Mouse (Mus musculus) lung, postnatal 10 days (tissue): ENCODE results near the gene Etfa.

ENCODE experiments used
- DNase-seq: peaks from one replicate; pipeline ENCODE4 v3.0.0; 2021

The Etfa gene

DNA sequence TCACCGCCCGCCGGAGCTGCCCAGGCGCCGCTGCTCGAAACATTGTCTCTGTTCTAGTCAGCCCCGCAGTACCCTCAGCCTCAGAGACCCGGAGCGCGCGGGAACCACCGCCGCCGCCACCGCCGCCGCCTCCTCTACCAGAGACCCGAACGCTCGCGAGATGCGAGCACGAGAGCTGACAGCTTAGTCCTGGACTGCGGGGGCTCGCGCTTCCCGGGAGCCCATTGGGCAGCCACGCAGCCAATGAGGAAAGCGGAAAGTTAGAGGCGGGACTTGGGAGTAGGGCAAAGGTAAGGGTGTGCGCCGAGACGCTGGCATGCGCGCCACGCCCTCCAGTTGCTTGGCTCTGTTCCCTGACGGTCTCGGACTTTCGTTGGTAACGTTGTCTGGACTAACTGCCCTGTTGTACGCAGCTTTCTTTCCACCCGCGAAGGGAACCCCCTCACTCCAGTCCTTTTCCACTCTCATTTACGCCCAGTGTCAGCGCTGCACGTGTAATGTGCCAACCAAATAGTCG lies at the start of gene Etfa:
Gene Etfa (minus strand): TSS at position 217 of the 517 bp plus-strand sequence.
- DNase-seq, result peak; percentile 98

DNA sequence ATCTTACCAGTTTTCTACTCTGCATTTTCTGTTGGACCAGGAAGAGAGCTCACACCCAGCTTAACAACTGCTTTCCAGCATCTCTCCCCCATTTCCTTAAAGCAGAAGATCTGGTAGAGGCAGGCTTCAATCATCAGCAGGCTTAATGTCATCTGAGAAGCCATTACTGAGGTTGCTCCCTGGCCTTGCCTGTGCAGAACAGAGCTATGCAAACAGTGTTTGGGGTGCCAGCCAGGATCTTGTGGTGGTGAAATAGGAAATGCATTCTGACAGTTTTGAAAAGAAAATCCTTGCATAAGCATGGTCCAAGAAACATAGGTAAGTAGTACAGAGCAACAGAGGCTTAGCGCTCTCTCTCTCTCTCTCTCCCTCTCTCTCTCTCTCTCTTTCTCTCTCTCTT lies 48.9 kb upstream of the Etfa start:
- no peak for DNase-seq

- no peak for DNase-seq
Measured at GRCm38 (mm10) chr9:55554986-55555385, 42.9 kb upstream of the Etfa start.

GRCm38 (mm10) chr9:55549302-55549890 lies 37.4 kb upstream of the Etfa start:
- no peak for DNase-seq

DNA sequence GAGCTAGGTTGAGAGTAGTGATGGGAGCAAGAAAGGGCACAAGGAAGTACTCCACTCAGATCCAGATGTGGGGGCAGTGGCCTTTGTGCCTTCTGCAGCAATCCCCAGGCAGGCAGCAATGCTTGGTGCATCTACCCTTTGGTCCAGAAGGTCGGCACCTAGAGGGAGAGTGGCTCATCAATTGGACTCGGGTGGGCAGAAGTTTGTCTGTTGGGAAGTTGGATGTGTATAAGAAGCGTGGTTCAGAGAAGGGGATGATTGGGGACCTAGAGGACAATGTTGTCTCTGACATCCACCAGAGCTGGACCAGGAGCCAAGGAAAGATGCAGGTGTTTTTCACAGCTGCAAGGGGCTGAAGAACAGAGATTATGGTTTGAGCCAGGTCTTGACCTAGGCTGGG lies 36.8 kb upstream of the Etfa start:
- no peak for DNase-seq

- peak; percentile 61 for DNase-seq
Measured at GRCm38 (mm10) chr9:55546176-55547010, 34.4 kb upstream of the Etfa start.

GRCm38 (mm10) chr9:55545556-55546175 lies 33.6 kb upstream of the Etfa start:
- peak; percentile 7 for DNase-seq

- peak; percentile 10 for DNase-seq
Measured at GRCm38 (mm10) chr9:55544861-55545555, 33.0 kb upstream of the Etfa start.

- DNase-seq, result peak; percentile 19
Measured at GRCm38 (mm10) chr9:55543703-55544401, 31.8 kb upstream of the Etfa start.

GRCm38 (mm10) chr9:55543336-55543702 lies 31.3 kb upstream of the Etfa start:
- DNase-seq, result no peak

DNA sequence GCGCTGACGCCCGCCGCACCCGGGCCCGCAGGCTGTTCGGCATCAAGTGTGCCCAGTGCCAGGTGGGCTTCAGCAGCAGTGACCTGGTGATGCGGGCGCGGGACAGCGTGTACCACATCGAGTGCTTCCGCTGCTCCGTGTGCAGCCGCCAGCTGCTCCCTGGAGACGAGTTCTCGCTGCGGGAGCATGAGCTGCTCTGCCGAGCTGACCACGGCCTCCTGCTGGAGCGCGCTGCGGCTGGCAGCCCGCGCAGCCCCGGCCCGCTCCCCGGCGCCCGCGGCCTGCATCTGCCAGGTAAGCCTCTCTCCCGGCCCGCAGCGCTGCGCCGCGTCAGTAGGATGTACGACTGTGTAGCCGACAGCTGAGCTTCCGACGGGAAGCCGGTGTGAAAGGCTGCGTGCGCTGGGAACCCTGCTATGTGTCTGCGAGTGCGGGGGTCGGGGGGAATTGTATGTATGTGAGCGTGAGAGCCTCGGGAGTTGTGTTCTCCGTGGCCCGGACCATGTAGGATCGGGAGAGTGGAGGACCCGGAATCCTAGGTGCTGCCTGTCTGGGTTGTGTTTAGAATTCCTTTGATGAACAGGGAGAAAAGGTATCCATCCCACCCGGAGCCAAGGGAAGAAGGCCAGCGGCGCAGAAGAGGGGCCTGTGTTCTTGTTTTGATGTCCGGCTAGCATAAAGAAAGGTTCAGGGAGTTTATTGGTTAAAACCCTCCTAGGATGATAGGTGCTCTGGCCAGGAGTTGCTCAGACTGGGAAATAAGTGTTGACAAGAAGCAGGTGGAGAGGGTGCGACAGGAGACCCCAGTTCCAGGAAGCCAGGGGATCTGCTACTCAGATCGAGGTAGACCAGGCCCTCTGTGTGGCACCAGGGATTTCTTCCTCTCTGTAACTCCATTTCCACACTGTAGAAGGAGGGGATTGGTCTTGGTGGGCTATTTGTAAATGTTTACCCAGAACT lies 30.6 kb upstream of the Etfa start:
- DNase-seq, result no peak

DNA sequence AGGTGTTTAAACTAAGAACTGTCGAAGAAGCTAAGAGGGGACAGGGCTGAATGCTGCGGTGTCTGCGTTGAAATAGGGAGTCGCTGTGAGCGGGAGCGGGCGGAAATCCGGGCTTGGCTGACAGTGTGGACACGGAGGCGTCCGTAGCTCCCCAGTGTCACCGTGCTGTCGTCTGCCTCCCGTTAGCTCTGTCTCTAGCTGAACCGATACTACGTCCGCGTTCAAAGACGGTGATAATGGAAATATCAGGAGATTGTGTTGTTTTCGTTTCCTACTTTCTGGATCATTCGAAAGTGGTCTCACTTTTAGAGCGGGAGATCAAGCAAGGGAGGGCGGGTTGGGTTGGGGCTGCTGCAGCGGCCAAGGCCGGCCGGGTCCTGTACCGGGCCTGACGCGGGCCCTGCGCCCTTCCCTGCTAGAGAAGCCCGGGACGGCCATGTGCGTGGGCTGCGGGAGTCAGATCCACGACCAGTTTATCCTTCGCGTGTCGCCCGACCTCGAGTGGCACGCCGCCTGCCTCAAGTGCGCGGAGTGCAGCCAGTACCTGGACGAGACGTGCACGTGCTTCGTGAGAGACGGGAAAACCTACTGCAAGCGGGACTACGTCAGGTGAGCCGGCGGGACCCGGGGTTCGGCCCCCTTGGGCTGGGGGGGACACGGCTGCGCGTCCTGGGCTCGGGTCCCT lies 29.8 kb upstream of the Etfa start:
- peak; percentile 14 for DNase-seq

- peak; percentile 42 for DNase-seq
Measured at GRCm38 (mm10) chr9:55540888-55541287, 28.8 kb upstream of the Etfa start.

DNA sequence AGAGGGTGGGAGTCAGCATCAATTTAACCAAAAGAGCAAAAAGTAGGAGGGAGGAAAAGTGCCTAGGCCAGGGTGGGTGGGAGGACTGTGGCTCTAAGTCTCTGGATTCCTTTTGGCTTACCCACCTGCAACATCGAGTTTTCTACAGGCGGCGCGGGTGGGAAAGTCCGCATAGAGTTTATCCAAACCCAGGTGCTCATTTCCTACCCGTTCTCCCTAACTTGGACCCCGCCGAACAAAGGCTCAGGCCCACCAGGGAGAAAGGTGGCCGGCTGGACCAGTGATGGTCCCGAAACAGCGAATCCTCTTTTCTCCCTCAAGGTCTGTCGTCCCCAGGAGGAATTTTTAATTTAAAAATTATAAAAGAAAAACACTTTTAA lies 28.3 kb upstream of the Etfa start:
- DNase-seq, result no peak

DNA sequence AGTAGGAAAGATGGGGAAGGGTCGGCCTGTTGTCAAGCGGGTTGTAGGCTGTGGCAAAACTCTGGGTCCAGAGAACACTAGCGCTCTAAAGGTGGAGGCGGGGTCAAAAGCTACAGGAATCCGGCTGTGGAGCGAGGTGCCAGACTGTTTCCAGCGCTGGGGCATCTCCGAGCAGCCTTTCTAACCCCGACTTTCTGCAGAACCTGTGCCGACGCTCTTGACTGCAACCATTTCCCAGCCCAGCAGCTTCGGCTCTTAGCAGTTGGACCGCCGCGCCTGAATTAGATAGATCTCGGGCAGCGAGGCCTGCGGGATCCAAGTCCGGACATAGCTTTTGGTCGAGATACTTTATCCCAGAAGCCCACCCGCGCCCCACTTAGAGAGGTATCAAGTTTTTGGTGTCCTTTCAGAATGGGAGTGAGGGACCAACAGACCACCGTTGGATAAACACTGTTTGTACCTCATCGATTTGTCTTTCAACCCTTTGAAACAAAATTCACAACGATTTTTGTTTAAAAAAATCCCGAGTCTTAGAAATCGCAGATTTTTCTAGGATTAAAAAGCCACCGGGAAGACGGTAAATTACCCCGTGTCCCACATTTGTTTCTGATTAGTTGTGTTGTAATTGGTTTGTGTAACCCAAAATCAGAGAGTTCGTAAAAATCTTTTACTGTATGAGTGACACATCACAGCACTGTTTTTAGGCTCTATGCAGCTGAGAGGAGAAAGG lies 27.8 kb upstream of the Etfa start:
- DNase-seq, result no peak

GRCm38 (mm10) chr9:55539006-55539405 lies 27.0 kb upstream of the Etfa start:
- DNase-seq, result no peak

DNA sequence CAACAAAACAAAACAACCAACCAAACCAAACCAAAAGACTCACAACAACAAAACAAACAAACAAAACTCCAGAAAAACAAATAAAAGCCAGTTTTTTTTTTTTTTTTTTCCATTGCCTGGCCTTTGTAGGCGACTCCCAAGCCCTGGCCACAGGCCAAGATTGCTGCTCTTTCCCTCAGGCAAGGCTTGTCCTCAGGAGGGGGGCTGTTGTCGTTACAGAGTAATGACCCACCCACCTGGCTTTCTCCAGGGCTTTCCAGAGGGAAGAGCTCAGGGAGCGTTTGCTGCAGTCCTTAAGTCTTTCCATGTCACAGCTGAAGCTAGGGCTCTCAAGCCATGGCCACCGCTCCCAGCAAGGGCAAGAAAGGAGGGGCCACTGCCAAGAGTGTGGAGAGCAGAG lies 26.3 kb upstream of the Etfa start, which contains the start of gene Isl2:
Gene Isl2 (plus strand): TSS at position 296 of the 400 bp plus-strand sequence.
- DNase-seq, result peak; percentile 23

- peak; percentile 84 for DNase-seq
Measured at GRCm38 (mm10) chr9:55535907-55536306, 23.9 kb upstream of the Etfa start.

DNA sequence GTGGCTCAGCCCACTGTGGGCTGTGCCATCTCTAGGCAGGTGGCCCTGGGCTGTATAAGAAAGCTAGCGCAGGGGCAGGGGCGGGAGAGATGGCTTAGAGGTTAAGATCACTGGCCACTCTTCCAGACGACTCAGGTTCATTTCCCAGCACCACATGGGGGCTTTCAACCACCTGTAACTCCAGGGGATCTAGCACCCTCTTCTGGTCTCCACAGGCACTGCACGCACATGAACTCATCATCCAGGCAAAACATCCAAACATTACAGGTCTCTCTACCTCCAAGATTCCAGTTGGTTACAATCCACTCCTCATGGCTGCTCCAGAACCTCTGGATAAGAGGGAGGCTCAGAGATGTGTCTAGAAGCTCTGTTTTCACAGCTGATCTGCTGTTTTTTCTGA lies 13.7 kb upstream of the Etfa start:
- DNase-seq, result no peak

DNA sequence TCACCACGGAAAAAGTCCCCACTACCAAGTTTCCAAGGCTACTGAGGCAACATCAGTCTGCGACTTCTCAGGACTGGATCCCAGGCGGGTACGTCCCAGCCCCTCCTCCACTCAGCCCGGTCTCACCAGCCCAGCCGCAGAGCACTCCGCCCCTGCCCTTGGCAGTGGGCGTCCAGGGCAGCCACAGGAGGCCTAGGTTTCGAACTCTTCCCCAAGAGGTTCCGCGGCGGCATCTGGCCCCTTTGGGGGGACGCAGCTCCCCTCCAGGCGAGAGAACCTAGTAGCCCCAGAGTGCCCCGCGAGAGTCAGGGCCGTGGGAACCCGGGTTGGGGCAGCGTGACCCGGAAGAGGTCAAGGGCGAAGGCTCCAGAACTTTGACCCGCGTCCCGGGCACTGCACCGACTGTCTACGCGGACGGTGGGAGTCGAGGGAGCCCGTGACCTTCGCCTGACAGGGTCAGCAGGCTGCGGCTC lies 486 bp downstream of the Etfa start:
- peak; percentile 72 for DNase-seq
